Mouse (Mus musculus): Measurements from ENCODE around the gene Mttp. TPM values are rescaled to one million over a fixed set of nuclear protein-coding genes. Genes with fewer than 3 reads are reported as not detected.

Mttp gene
- polyA plus RNA-seq, 1 experiment, result 0.02 TPM

- Histone ChIP-seq H3K27me3 (ENCODE audit: control insufficient read depth) (no peaks in the 10 kb centered on the region), H3K9me3 (ENCODE audit: control insufficient read depth, low read length) (no peaks in the 10 kb centered on the region)
- TF ChIP-seq GATA1 (IDR thresholded peaks at IDR 0.05; ENCODE audit: low read length) (no peak), TAL1 (IDR thresholded peaks at IDR 0.05; ENCODE audit: low read length) (no peak)
Measured at GRCm38 (mm10) chr3:138121461-138121860, 23.3 kb downstream of the Mttp start.

DNA sequence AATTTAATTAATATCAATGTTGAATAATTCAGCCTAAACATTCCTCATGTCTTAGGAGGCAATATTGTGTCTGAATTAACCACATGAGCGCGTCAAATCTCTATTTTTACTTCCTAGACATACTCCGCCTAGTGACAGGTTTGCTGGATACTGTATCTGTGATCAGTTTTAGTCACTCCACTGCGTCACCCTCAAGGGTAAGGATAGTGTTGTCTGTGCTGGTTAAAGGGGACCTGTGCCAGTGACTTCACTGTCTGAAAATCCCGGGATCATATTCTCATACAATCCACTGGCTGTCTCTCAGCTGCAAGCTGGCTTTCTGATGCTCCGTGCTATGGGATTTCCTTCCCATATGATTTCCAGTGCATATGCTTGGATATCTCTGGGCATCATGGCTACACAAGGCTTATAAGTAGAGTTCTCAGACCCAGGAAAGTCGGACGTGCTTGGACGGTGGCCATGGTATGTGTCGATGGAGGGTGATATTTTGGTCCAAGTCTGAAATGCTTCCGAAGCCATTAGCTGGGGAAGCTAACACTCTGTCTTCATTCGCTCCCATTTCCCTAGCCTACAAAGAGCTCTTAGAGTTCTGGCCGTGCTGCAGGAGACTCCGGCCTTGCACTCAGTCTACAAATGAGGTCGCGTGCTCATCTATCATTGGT, 25.2 kb downstream of the Mttp start:
- Histone ChIP-seq H3K9me3 (ENCODE audit: control insufficient read depth, low read length) (no peaks in the 10 kb centered on the region), H3K4me1 (ENCODE audit: control insufficient read depth) (no peaks in the 10 kb centered on the region), H3K27me3 (ENCODE audit: control insufficient read depth) (no peaks in the 10 kb centered on the region), H3K36me3 (ENCODE audit: control insufficient read depth) (no peaks in the 10 kb centered on the region; the same call in 1 of the 2 replicates), H3K4me3 (replicated peaks) (no peak overlapping the region)
- TF ChIP-seq GATA1 (IDR thresholded peaks at IDR 0.05; ENCODE audit: low read length) (no peak), TAL1 (IDR thresholded peaks at IDR 0.05; ENCODE audit: low read length) (no peak)

More at GRCm38 (mm10) chr3:138121461-138121860, 23.3 kb downstream of the Mttp start:
- Histone ChIP-seq H3K36me3 (ENCODE audit: control insufficient read depth) (no peaks in the 10 kb centered on the region; the same call in 1 of the 2 replicates), H3K4me3 (replicated peaks) (no peak overlapping the region), H3K4me1 (ENCODE audit: control insufficient read depth) (no peaks in the 10 kb centered on the region)

GRCm38 (mm10) chr3:138118831-138119230, 25.9 kb downstream of the Mttp start:
- TF ChIP-seq TAL1 (IDR thresholded peaks at IDR 0.05; ENCODE audit: low read length) (no peak), GATA1 (IDR thresholded peaks at IDR 0.05; ENCODE audit: low read length) (no peak)
- no peak overlapping the region for H3K4me3 ChIP-seq (replicated peaks)
- no peaks in the 10 kb centered on the region; the same call in 1 of the 2 replicates for H3K36me3 ChIP-seq (ENCODE audit: control insufficient read depth)

GRCm38 (mm10) chr3:138118392-138118791, 26.4 kb downstream of the Mttp start:
- Histone ChIP-seq H3K4me3 (replicated peaks) (no peak overlapping the region), H3K9me3 (ENCODE audit: control insufficient read depth, low read length) (no peaks in the 10 kb centered on the region), H3K4me1 (ENCODE audit: control insufficient read depth) (no peaks in the 10 kb centered on the region), H3K36me3 (ENCODE audit: control insufficient read depth) (no peaks in the 10 kb centered on the region; the same call in 1 of the 2 replicates), H3K27me3 (ENCODE audit: control insufficient read depth) (no peaks in the 10 kb centered on the region)
- TF ChIP-seq TAL1 (IDR thresholded peaks at IDR 0.05; ENCODE audit: low read length), result no peak
- no peak for TF ChIP-seq GATA1 (IDR thresholded peaks at IDR 0.05; ENCODE audit: low read length)

More at GRCm38 (mm10) chr3:138118831-138119230, 25.9 kb downstream of the Mttp start:
- no peaks in the 10 kb centered on the region for H3K9me3 ChIP-seq (ENCODE audit: control insufficient read depth, low read length)
- no peaks in the 10 kb centered on the region for H3K27me3 ChIP-seq (ENCODE audit: control insufficient read depth)
- H3K4me1 ChIP-seq (ENCODE audit: control insufficient read depth), result no peaks in the 10 kb centered on the region

- Histone ChIP-seq H3K4me1 (ENCODE audit: control insufficient read depth) (no peaks in the 10 kb centered on the region), H3K4me3 (replicated peaks) (no peak overlapping the region), H3K27me3 (ENCODE audit: control insufficient read depth) (no peaks in the 10 kb centered on the region), H3K9me3 (ENCODE audit: control insufficient read depth, low read length) (no peaks in the 10 kb centered on the region), H3K36me3 (ENCODE audit: control insufficient read depth) (no peaks in the 10 kb centered on the region; the same call in 1 of the 2 replicates)
- TF ChIP-seq GATA1 (IDR thresholded peaks at IDR 0.05; ENCODE audit: low read length), result no peak
- TF ChIP-seq TAL1 (IDR thresholded peaks at IDR 0.05; ENCODE audit: low read length), result no peak
Measured at GRCm38 (mm10) chr3:138116871-138117270, 27.9 kb downstream of the Mttp start.

- H3K4me3 ChIP-seq (replicated peaks), result no peak overlapping the region
- H3K4me1 ChIP-seq (ENCODE audit: control insufficient read depth), result no peaks in the 10 kb centered on the region
- H3K9me3 ChIP-seq (ENCODE audit: control insufficient read depth, low read length), result no peaks in the 10 kb centered on the region
Measured at GRCm38 (mm10) chr3:138114106-138114505, 30.7 kb downstream of the Mttp start.

GRCm38 (mm10) chr3:138110910-138111782, 33.6 kb downstream of the Mttp start:
- Histone ChIP-seq H3K4me1 (ENCODE audit: control insufficient read depth) (no peaks in the 10 kb centered on the region), H3K27me3 (ENCODE audit: control insufficient read depth) (no peaks in the 10 kb centered on the region), H3K36me3 (ENCODE audit: control insufficient read depth) (peaks cover 6% of the 10 kb centered on the region; the same call in 1 of the 2 replicates), H3K4me3 (replicated peaks) (no peak overlapping the region), H3K9me3 (ENCODE audit: control insufficient read depth, low read length) (no peaks in the 10 kb centered on the region)
- no peak for TF ChIP-seq GATA1 (IDR thresholded peaks at IDR 0.05; ENCODE audit: low read length)
- no peak for TF ChIP-seq TAL1 (IDR thresholded peaks at IDR 0.05; ENCODE audit: low read length)

More at GRCm38 (mm10) chr3:138114106-138114505, 30.7 kb downstream of the Mttp start:
- H3K27me3 ChIP-seq (ENCODE audit: control insufficient read depth), result no peaks in the 10 kb centered on the region
- TF ChIP-seq TAL1 (IDR thresholded peaks at IDR 0.05; ENCODE audit: low read length) (no peak), GATA1 (IDR thresholded peaks at IDR 0.05; ENCODE audit: low read length) (no peak)
- H3K36me3 ChIP-seq (ENCODE audit: control insufficient read depth), result peaks cover 6% of the 10 kb centered on the region; the same call in 1 of the 2 replicates

DNA sequence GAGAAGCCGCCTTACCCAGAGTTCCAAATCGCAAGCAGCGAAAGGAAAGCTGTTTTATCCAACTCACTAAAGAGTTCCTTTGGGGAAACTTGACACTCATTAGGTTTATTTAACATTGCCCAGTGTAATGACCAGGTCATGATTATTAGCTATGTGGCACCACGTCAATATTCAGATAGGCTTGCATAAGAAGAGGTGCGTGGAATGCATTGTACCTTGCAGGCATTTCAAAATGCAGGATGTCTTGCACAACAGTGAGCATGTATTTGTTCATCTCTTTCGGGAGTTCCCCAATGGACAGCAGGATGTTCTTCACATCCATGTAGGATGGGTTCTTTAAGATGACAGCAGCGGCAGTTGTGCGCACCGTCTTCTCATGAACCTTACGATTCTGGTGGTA, 37.9 kb downstream of the Mttp start:
- TF ChIP-seq TAL1 (IDR thresholded peaks at IDR 0.05; ENCODE audit: low read length) (no peak), GATA1 (IDR thresholded peaks at IDR 0.05; ENCODE audit: low read length) (no peak)

GRCm38 (mm10) chr3:138105056-138105455, 39.7 kb downstream of the Mttp start:
- Histone ChIP-seq H3K4me1 (ENCODE audit: control insufficient read depth) (no peaks in the 10 kb centered on the region), H3K36me3 (ENCODE audit: control insufficient read depth) (peaks cover 2% of the 10 kb centered on the region; the same call in 1 of the 2 replicates), H3K9me3 (ENCODE audit: control insufficient read depth, low read length) (no peaks in the 10 kb centered on the region), H3K4me3 (replicated peaks) (no peak overlapping the region), H3K27me3 (ENCODE audit: control insufficient read depth) (no peaks in the 10 kb centered on the region)
- TF ChIP-seq GATA1 (IDR thresholded peaks at IDR 0.05; ENCODE audit: low read length), result no peak
- TF ChIP-seq TAL1 (IDR thresholded peaks at IDR 0.05; ENCODE audit: low read length), result no peak

More for the DNA sequence above, 37.9 kb downstream of the Mttp start:
- no peaks in the 10 kb centered on the region for H3K27me3 ChIP-seq (ENCODE audit: control insufficient read depth)
- H3K36me3 ChIP-seq (ENCODE audit: control insufficient read depth), result peaks cover 8% of the 10 kb centered on the region; the same call in 1 of the 2 replicates
- H3K4me1 ChIP-seq (ENCODE audit: control insufficient read depth), result no peaks in the 10 kb centered on the region
- no peak overlapping the region for H3K4me3 ChIP-seq (replicated peaks)
- no peaks in the 10 kb centered on the region for H3K9me3 ChIP-seq (ENCODE audit: control insufficient read depth, low read length)
